Mouse (Mus musculus) midbrain, postnatal 0 days (tissue): Measurements from ENCODE around the gene Bak1. TPM values are rescaled to one million over a fixed set of nuclear protein-coding genes. Genes with fewer than 3 reads are reported as not detected.

Experiments
- ATAC-seq: fragments of 200-750 bp; cut with Nextera tagmentation; 2 replicates; pipeline ENCODE4 v1.8.0; 2017; ENCODE audit warnings: moderate number of reproducible peaks, mild to moderate bottlenecking, moderate TSS enrichment, moderate library complexity; ENCODE audit not compliant: low FRiP score
- DNase-seq: peaks from one replicate; pipeline ENCODE4 v3.0.0-alpha.2; 2015; ENCODE audit warnings: low spot score
- H3K27ac ChIP-seq: fragments of 300-500 bp; sonication (generic); 2 replicates; pipeline ENCODE4 v1.5.1; 2014; ENCODE audit warnings: low read depth, mild to moderate bottlenecking, low read length, mixed read lengths
- H3K27me3 ChIP-seq: fragments of 300-500 bp; sonication (generic); 2 replicates; pipeline ENCODE4 v1.6.1; 2014; ENCODE audit warnings: low read length, control low read depth, mixed read lengths; ENCODE audit not compliant: insufficient read depth
- H3K36me3 ChIP-seq: fragments of 300-500 bp; sonication (generic); 2 replicates; pipeline ENCODE4 v1.6.1; 2014; ENCODE audit warnings: low read length, control low read depth, mixed read lengths; ENCODE audit not compliant: insufficient read depth
- H3K4me1 ChIP-seq: fragments of 300-500 bp; sonication (generic); 2 replicates; pipeline ENCODE4 v1.6.1; 2014; ENCODE audit warnings: mild to moderate bottlenecking, control low read depth, antibody characterized with exemption, low read length, mixed read lengths; ENCODE audit not compliant: insufficient read depth
- H3K4me2 ChIP-seq: fragments of 300-500 bp; sonication (generic); 2 replicates; pipeline ENCODE4 v1.6.1; 2014; ENCODE audit warnings: low read depth, mild to moderate bottlenecking, low read length, mixed read lengths; ENCODE audit not compliant: poor library complexity, severe bottlenecking
- H3K4me3 ChIP-seq: fragments of 300-500 bp; sonication (generic); 2 replicates; pipeline ENCODE4 v1.5.1; 2014; ENCODE audit warnings: low read depth, mild to moderate bottlenecking, low read length, moderate library complexity
- H3K9ac ChIP-seq: fragments of 300-500 bp; sonication (generic); replicated peaks from 2 replicates; pipeline ENCODE4 v1.6.1; 2014; ENCODE audit warnings: mild to moderate bottlenecking, low read length, moderate library complexity, mixed read lengths; ENCODE audit not compliant: poor library complexity, severe bottlenecking
- H3K9me3 ChIP-seq: fragments of 300-500 bp; sonication (generic); 2 replicates; pipeline ENCODE4 v1.6.1; 2016; ENCODE audit warnings: low read length, control low read depth
- CTCF ChIP-seq: IDR thresholded peaks from 2 replicates; pipeline ENCODE4 v1.5.1; 2016; ENCODE audit warnings: antibody characterized with exemption, mild to moderate bottlenecking
- WGBS: fragments of 180-500 bp; shearing (Covaris S2); extraction: QIAGEN DNeasy Blood & Tissue Kit; methylation state at CpG from one replicate; pipeline ENCODE4 v1.1.7; 2014; 5-methylcytosine and 5-hydroxymethylcytosine counted together
- polyA plus RNA-seq: library from polyadenylated mRNA; unstranded; fragments of >200 nt; fragmentation: Nextera tagmentation; extraction: Ambion mirVana; gene quantifications from 2 replicates; pipeline ENCODE4 v1.2.1, GENCODE M21; 2015
- total RNA-seq: library from RNA; depleted of rRNA; stranded (reverse); fragments of >200 nt; gene quantifications from 2 replicates; pipeline ENCODE4 v1.2.3, GENCODE M21; 2014

Gene Bak1
- total and polyA plus RNA-seq, 2 experiments from 2014 or later: 5.3 to 82.4 TPM

DNA sequence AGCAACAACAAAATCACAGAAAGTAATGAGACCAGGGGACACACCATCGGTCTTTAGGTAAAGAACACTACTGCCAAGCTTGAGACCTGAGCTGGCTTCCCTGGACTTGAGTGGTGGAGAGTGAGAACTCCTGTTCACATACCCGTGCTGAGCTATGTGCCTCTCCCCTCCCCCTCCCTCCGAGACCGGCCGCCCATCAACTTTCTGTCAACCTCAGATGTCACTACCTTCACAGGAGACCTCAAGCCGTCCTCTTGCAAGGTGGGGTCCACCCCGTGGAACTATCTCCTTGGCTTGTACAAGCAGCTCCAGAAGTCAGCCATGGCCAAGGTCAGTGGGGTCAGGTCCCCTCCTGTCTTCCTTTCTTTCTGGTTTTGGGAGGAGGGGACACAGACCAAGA lies 3.5 kb upstream of the Bak1 start:
- WGBS: 53% methylated on average over 7 of the region's 7 CpGs

GRCm38 (mm10) chr17:27030896-27031295 lies 2.1 kb upstream of the Bak1 start:
- Histone ChIP-seq H3K4me3 (no peak overlapping the region), H3K9me3 (no peaks in the 10 kb centered on the region), H3K27ac (no peak overlapping the region), H3K4me1 (peaks cover 7% of the 10 kb centered on the region), H3K4me2 (no peak overlapping the region), H3K27me3 (no peaks in the 10 kb centered on the region), H3K9ac (no peak overlapping the region), H3K36me3 (no peaks in the 10 kb centered on the region; the same call in 1 of the 2 replicates)
- TF ChIP-seq CTCF: no peak
- DNase-seq (no peak), ATAC-seq (no peak)
- WGBS: 97% methylated on average over 4 of the region's 4 CpGs

More for the DNA sequence above, 3.5 kb upstream of the Bak1 start:
- Histone ChIP-seq H3K4me2 (no peak overlapping the region), H3K4me1 (peaks cover 4% of the 10 kb centered on the region), H3K9ac (no peak overlapping the region), H3K27me3 (no peaks in the 10 kb centered on the region), H3K4me3 (no peak overlapping the region), H3K9me3 (no peaks in the 10 kb centered on the region), H3K27ac (no peak overlapping the region), H3K36me3 (no peaks in the 10 kb centered on the region)
- no peak for DNase-seq
- TF ChIP-seq CTCF: no peak
- no peak for ATAC-seq

DNA sequence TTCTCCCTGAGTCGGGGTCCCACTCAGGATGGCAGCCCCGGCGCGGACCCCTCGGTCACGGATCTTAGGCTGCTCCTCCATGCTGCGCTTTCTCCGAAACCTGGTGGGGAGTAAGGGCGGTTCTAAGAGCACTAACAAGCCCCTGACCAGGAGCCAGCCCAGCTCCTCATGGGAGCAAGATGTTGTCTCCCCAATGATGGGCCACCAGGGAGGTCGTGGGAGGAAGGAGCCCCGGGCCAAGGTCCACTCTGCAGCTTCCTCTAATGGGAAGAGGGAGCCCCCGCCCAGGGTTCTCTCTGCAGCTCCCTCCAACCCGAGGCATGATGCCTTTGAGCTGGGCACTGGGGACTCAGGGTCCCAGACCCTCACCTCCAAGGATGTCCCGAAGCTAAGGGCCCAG lies 622 bp upstream of the Bak1 start:
- 91% methylated on average over 14 of the region's 14 CpGs for WGBS

GRCm38 (mm10) chr17:27028284-27028795 lies 469 bp downstream of the Bak1 start:
- peak overlapping the region; percentile 62 for H3K4me2 ChIP-seq
- H3K9me3 ChIP-seq: no peaks in the 10 kb centered on the region
- DNase-seq (peak; percentile 85), ATAC-seq (peak; percentile 76)
- peak overlapping the region; percentile 52 for H3K4me3 ChIP-seq
- H3K36me3 ChIP-seq: peaks cover 18% of the 10 kb centered on the region
- H3K27me3 ChIP-seq: no peaks in the 10 kb centered on the region
- 1% methylated on average over 19 of the region's 19 CpGs for WGBS
- TF ChIP-seq CTCF: peak; percentile 93
- H3K9ac ChIP-seq: peak overlapping the region; percentile 90
- H3K4me1 ChIP-seq: peaks cover 7% of the 10 kb centered on the region
- H3K27ac ChIP-seq: peak overlapping the region; percentile 79

More for the DNA sequence above, 622 bp upstream of the Bak1 start:
- Histone ChIP-seq H3K4me1 (peaks cover 7% of the 10 kb centered on the region), H3K27ac (no peak overlapping the region), H3K4me2 (no peak overlapping the region), H3K36me3 (peaks cover 10% of the 10 kb centered on the region), H3K27me3 (no peaks in the 10 kb centered on the region), H3K9me3 (no peaks in the 10 kb centered on the region), H3K4me3 (no peak overlapping the region), H3K9ac (no peak overlapping the region)
- DNase-seq (no peak), ATAC-seq (no peak)
- no peak for TF ChIP-seq CTCF

GRCm38 (mm10) chr17:27027460-27028283 lies 1.1 kb downstream of the Bak1 start:
- no peak for TF ChIP-seq CTCF
- H3K27me3 ChIP-seq: no peaks in the 10 kb centered on the region
- H3K4me1 ChIP-seq: peaks cover 7% of the 10 kb centered on the region
- peak overlapping the region; percentile 90 for H3K9ac ChIP-seq
- peak overlapping the region; percentile 62 for H3K4me2 ChIP-seq
- peak overlapping the region; percentile 79 for H3K27ac ChIP-seq
- ATAC-seq (peak; percentile 48; the same call in 1 of the 2 replicates), DNase-seq (peak; percentile 58)
- 31% methylated on average over 12 of the region's 12 CpGs for WGBS
- peaks cover 20% of the 10 kb centered on the region for H3K36me3 ChIP-seq
- no peaks in the 10 kb centered on the region for H3K9me3 ChIP-seq
- peak overlapping the region; percentile 52 for H3K4me3 ChIP-seq

- 98% methylated on average over 3 of the region's 3 CpGs for WGBS
- no peak for DNase-seq
Observed at GRCm38 (mm10) chr17:27025951-27026350, 2.9 kb downstream of the Bak1 start.

More at GRCm38 (mm10) chr17:27025951-27026350, 2.9 kb downstream of the Bak1 start:
- no peak overlapping the region for H3K4me2 ChIP-seq
- no peaks in the 10 kb centered on the region for H3K27me3 ChIP-seq
- H3K27ac ChIP-seq: no peak overlapping the region
- no peak for TF ChIP-seq CTCF
- no peak overlapping the region for H3K4me3 ChIP-seq
- ATAC-seq: no peak
- peaks cover 33% of the 10 kb centered on the region for H3K36me3 ChIP-seq
- no peaks in the 10 kb centered on the region for H3K9me3 ChIP-seq
- H3K4me1 ChIP-seq: peaks cover 7% of the 10 kb centered on the region
- H3K9ac ChIP-seq: no peak overlapping the region
